Mouse (Mus musculus) hindbrain, postnatal 0 days (tissue): ENCODE measurements around the gene Abtb2. TPM values are rescaled to one million over a fixed set of nuclear protein-coding genes. Genes with fewer than 3 reads are reported as not detected.

Experiments used
- ATAC-seq: fragments of 200-750 bp; cut with Nextera tagmentation; 2 replicates; pipeline ENCODE4 v1.8.0; 2017; ENCODE audit warnings: mild to moderate bottlenecking, moderate TSS enrichment, moderate library complexity
- DNase-seq: peaks from one replicate; pipeline ENCODE4 v3.0.0-alpha.2; 2015; ENCODE audit warnings: low spot score
- H3K27ac ChIP-seq: fragments of 300-500 bp; sonication (generic); 2 replicates; pipeline ENCODE4 v1.5.1; 2014; ENCODE audit warnings: mild to moderate bottlenecking
- H3K27me3 ChIP-seq: fragments of 300-500 bp; sonication (generic); 2 replicates; pipeline ENCODE4 v1.6.1; 2014; ENCODE audit warnings: low read length, mixed read lengths; ENCODE audit not compliant: insufficient read depth
- H3K36me3 ChIP-seq: fragments of 300-500 bp; sonication (generic); 2 replicates; pipeline ENCODE4 v1.6.1; 2014; ENCODE audit warnings: low read length, mixed read lengths; ENCODE audit not compliant: insufficient read depth
- H3K4me1 ChIP-seq: fragments of 300-500 bp; sonication (generic); 2 replicates; pipeline ENCODE4 v1.6.1; 2014; ENCODE audit warnings: antibody characterized with exemption, low read length, mixed read lengths; ENCODE audit not compliant: insufficient read depth
- H3K4me2 ChIP-seq: fragments of 300-500 bp; sonication (generic); 2 replicates; pipeline ENCODE4 v1.6.1; 2014; ENCODE audit warnings: low read depth, mild to moderate bottlenecking, low read length, moderate library complexity, mixed read lengths
- H3K4me3 ChIP-seq: fragments of 300-500 bp; sonication (generic); 2 replicates; pipeline ENCODE4 v1.5.1; 2014; ENCODE audit warnings: low read length
- H3K9ac ChIP-seq: fragments of 300-500 bp; sonication (generic); replicated peaks from 2 replicates; pipeline ENCODE4 v1.6.1; 2014; ENCODE audit warnings: mild to moderate bottlenecking, low read length, moderate library complexity, mixed read lengths
- H3K9me3 ChIP-seq: fragments of 300-500 bp; sonication (generic); 2 replicates; pipeline ENCODE4 v1.6.1; 2016; ENCODE audit warnings: low read length, mixed read lengths
- CTCF ChIP-seq: IDR thresholded peaks from 2 replicates; pipeline ENCODE4 v1.5.1; 2016; ENCODE audit warnings: antibody characterized with exemption, control low read depth, low read depth
- WGBS: fragments of 180-500 bp; shearing (Covaris S2); extraction: QIAGEN DNeasy Blood & Tissue Kit; methylation state at CpG from one replicate; pipeline ENCODE4 v1.1.7; 2014; 5-methylcytosine and 5-hydroxymethylcytosine counted together
- polyA plus RNA-seq: library from polyadenylated mRNA; unstranded; fragments of >200 nt; fragmentation: Nextera tagmentation; extraction: Ambion mirVana; gene quantifications from 2 replicates; pipeline ENCODE4 v1.2.1, GENCODE M21; 2015
- total RNA-seq: library from RNA; depleted of rRNA; stranded (reverse); fragments of >200 nt; gene quantifications from 2 replicates; pipeline ENCODE4 v1.2.3, GENCODE M21; 2014

The Abtb2 gene
- total and polyA plus RNA-seq, 2 experiments from 2014 or later: 11.7 to 45.9 TPM

DNA sequence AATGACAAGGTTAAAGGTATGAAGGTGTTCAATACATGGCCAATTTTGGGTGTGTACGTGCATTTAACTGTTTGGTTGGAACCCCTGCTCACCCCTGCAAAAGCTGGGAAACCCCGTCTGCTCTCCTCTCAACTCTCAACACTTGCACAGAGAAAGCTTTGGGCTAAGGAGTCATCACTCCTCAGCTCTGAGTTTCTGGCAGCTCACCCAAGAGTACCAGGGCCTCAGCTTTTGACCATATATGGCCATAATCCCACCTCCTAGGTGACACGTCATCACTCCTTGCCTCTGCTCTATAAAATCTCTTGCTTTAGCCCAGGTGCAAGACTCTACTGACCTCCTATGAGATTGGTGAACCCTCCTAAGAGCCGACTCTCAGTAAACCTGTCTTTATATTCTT is 5.2 kb upstream of the Abtb2 start:
- Histone ChIP-seq H3K36me3 (no peaks in the 10 kb centered on the region), H3K4me1 (peaks cover 5% of the 10 kb centered on the region), H3K9ac (no peak overlapping the region), H3K4me2 (no peak overlapping the region), H3K27ac (no peak overlapping the region), H3K9me3 (no peaks in the 10 kb centered on the region), H3K27me3 (no peaks in the 10 kb centered on the region), H3K4me3 (no peak overlapping the region)
- WGBS: 79% methylated on average over 4 of the region's 4 CpGs
- TF ChIP-seq CTCF: no peak
- ATAC-seq: no peak
- DNase-seq: no peak

- DNase-seq (peak; percentile 66), ATAC-seq (no peak)
- no peaks in the 10 kb centered on the region for H3K36me3 ChIP-seq
- H3K27me3 ChIP-seq: no peaks in the 10 kb centered on the region
- H3K4me1 ChIP-seq: peaks cover 5% of the 10 kb centered on the region
- TF ChIP-seq CTCF: peak; percentile 82
- no peak overlapping the region for H3K9ac ChIP-seq
- H3K4me3 ChIP-seq: peak overlapping the region; percentile 71
- WGBS: 12% methylated on average over 8 of the region's 8 CpGs
- H3K9me3 ChIP-seq: no peaks in the 10 kb centered on the region
- peak overlapping the region; percentile 96 for H3K4me2 ChIP-seq
- H3K27ac ChIP-seq: no peak overlapping the region
Observed at GRCm38 (mm10) chr2:103564427-103565023, 1.6 kb upstream of the Abtb2 start.

DNA sequence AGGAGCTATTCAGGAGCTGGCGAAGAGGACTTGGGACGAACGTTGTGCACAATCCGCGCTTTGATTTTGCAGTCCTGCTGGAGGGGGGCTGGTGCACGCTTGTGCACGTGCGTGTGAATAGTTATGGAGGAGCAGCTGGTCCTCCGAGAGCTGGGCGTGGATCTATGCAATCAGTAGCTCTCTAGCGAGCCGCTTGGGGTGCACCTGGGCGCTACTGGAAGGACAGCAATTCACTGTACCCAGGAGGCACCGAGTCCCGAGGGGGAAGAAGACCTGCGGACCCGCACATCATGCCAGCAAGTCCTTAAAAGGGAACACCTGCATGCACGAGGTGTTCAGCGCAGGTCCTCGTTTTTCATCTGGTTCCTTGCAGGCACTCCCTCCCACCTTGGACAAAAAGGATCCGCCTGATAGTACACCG is 929 bp upstream of the Abtb2 start:
- 0 out of 2 replicates have a peak overlapping the region, but pooled peaks have one; percentile 23 for H3K9ac ChIP-seq
- 0 out of 2 replicates have a peak, but pooled peaks have one; percentile 10 for TF ChIP-seq CTCF
- H3K27ac ChIP-seq: no peak overlapping the region
- peaks cover 8% of the 10 kb centered on the region for H3K4me1 ChIP-seq
- no peaks in the 10 kb centered on the region for H3K27me3 ChIP-seq
- H3K9me3 ChIP-seq: no peaks in the 10 kb centered on the region
- peak; percentile 65 for DNase-seq
- H3K4me3 ChIP-seq: peak overlapping the region; percentile 71
- 1% methylated on average over 22 of the region's 22 CpGs for WGBS
- ATAC-seq: peak; percentile 27; the same call in 1 of the 2 replicates
- peak overlapping the region; percentile 96 for H3K4me2 ChIP-seq
- H3K36me3 ChIP-seq: no peaks in the 10 kb centered on the region

GRCm38 (mm10) chr2:103566423-103566712 is 258 bp downstream of the Abtb2 start:
- Histone ChIP-seq H3K4me2 (peak overlapping the region; percentile 96), H3K36me3 (no peaks in the 10 kb centered on the region), H3K9me3 (no peaks in the 10 kb centered on the region), H3K27ac (peak overlapping the region; percentile 77), H3K4me3 (peak overlapping the region; percentile 71), H3K27me3 (no peaks in the 10 kb centered on the region), H3K4me1 (peaks cover 8% of the 10 kb centered on the region), H3K9ac (peak overlapping the region; percentile 62)
- no peak for TF ChIP-seq CTCF
- DNase-seq (no peak), ATAC-seq (peak; percentile 68)
- WGBS: under 1% methylated on average over 39 of the region's 40 CpGs

DNA sequence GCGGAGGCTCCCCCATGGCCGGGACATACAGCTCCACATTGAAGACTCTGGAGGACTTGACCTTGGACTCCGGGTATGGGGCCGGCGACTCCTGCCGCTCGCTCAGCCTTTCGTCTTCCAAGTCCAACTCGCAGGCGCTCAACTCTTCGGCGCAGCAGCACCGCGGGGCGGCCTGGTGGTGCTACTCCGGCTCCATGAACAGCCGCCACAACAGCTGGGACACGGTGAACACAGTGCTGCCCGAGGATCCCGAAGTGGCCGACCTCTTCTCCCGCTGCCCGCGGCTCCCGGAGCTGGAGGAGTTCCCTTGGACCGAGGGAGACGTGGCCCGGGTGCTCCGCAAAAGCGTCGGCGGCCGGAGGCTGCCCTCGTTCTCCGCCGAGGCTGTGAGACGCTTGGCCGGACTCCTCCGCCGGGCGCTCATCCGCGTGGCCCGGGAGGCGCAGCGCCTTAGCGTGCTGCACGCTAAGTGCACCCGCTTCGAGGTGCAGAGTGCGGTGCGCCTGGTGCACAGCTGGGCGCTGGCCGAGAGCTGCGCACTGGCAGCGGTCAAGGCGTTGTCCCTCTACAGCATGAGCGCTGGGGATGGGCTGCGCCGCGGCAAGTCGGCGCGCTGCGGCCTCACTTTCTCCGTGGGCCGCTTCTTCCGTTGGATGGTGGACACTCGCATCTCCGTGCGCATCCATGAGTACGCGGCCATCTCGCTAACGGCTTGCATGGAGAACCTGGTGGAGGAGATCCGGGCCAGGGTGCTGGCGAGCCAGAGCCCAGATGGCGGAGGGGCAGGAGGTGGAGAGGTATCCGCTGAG is 807 bp downstream of the Abtb2 start:
- Histone ChIP-seq H3K4me2 (peak overlapping the region; percentile 96), H3K27me3 (no peaks in the 10 kb centered on the region), H3K4me3 (peak overlapping the region; percentile 71), H3K4me1 (peaks cover 8% of the 10 kb centered on the region), H3K9ac (peak overlapping the region; percentile 62), H3K9me3 (no peaks in the 10 kb centered on the region), H3K27ac (peak overlapping the region; percentile 77), H3K36me3 (no peaks in the 10 kb centered on the region)
- TF ChIP-seq CTCF: peak; percentile 28; the same call in 1 of the 2 replicates
- ATAC-seq: peak; percentile 55
- peak; percentile 63 for DNase-seq
- under 1% methylated on average over 79 of the region's 79 CpGs for WGBS

- H3K27me3 ChIP-seq: no peaks in the 10 kb centered on the region
- peak overlapping the region; percentile 71 for H3K4me3 ChIP-seq
- no peak for ATAC-seq
- no peak overlapping the region for H3K27ac ChIP-seq
- peak; percentile 31 for DNase-seq
- peaks cover 8% of the 10 kb centered on the region for H3K4me1 ChIP-seq
- peak overlapping the region; percentile 18; the same call in 1 of the 2 replicates for H3K9ac ChIP-seq
- no peak for TF ChIP-seq CTCF
- H3K36me3 ChIP-seq: no peaks in the 10 kb centered on the region
- 14% methylated on average over 7 of the region's 7 CpGs for WGBS
- H3K4me2 ChIP-seq: peak overlapping the region; percentile 96
- H3K9me3 ChIP-seq: no peaks in the 10 kb centered on the region
Observed at GRCm38 (mm10) chr2:103568161-103568560, 2.1 kb downstream of the Abtb2 start.

DNA sequence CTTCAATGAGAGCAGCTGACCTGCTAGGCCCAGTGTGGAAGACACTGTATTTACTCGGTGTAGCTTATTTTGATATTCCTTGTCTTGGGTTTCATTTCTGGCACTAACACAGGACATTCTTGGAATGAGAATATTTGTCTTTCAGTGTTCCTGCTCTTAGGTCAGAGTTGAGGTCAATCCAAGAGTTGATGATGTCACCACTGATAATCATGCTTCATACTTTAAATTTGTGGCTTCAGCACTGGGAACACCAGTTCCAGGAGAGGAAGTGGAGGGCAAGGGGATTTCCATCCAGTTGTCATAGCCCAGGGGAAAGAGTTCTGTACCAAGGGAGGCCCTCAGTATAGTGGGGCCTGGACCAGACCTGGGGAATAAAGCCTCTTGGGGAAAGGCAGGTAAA is 3.6 kb downstream of the Abtb2 start:
- Histone ChIP-seq H3K9ac (no peak overlapping the region), H3K4me1 (peaks cover 8% of the 10 kb centered on the region), H3K27ac (no peak overlapping the region)

More for the DNA sequence above, 3.6 kb downstream of the Abtb2 start:
- Histone ChIP-seq H3K9me3 (no peaks in the 10 kb centered on the region), H3K4me2 (peak overlapping the region; percentile 96), H3K4me3 (peak overlapping the region; percentile 71; the same call in 1 of the 2 replicates), H3K27me3 (no peaks in the 10 kb centered on the region), H3K36me3 (no peaks in the 10 kb centered on the region)
- DNase-seq (no peak), ATAC-seq (no peak)
- 65% methylated on average over 1 of the region's 1 CpGs for WGBS
- TF ChIP-seq CTCF: no peak
